Mouse (Mus musculus) right cerebral cortex, adult 18-20 months (tissue): ENCODE data around the gene Otx2.
"Not testable (repeated sequence)": the region's sequence is repeated elsewhere in the genome, so short reads cannot be mapped to it uniquely, and the experiment has no call there.

Source experiments
- DNase-seq: peaks from one replicate; pipeline ENCODE4 v3.0.0; 2022; ENCODE audit warnings: mixed read lengths

Otx2 gene

DNA sequence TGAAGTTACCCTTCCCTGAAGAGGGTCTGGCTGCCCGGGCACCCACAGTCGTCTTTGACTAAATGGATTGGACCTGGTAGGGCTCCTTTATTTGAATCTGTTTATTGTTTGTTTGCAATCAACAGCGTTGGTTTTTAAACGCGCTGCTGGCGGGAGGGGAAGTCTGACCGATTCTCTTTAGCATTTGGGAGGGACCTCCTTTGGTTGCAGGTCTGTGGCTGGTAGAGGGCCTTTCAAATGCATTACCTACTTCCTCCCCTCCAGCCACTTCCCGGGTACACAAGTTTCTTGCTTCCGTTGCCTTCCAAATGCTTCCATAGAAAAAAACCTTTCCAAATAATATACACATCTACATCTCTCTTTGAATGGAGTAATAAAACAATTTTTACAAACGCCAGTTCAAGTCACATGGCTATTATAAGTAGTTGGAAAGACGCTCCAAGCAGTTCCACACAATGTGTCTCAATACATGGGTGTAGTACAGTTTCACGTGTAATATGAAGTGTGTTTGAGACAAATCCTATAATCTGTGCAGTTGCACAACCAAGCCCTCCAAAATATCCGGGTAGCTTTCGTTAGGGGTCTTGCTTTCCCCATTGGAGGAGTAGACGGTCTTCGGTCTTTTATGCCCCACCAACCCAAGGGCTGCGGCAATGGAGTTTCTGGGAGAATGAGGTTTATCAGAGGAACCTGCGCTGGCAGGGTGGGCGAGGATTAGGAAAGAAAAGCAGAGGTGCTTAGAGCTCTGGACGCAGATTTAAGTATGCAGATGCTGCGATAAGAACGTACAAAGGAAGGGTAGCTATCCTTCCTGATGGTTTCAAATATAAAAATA, 19.7 kb downstream of the Otx2 start:
- DNase-seq = no peak

DNA sequence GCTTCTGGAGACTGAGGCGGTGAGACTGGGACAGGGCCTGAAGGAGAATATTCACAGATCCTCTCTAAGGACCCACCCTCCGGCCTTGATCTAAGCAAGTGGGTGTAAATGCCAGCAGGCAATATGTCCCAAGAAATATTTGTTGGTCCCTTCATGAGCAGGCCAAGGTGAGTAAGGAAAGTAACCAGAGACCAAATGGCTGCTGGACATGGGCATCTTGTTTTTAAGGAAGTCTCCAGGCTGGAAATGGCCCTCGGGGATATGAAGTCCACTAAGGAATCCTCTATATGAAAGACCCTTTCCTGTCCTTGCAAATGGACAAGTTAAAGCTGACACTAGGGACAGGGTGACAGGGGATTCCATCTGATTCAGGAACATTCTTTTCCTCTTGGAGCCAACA, 20.5 kb downstream of the Otx2 start:
- DNase-seq = no peak

DNA sequence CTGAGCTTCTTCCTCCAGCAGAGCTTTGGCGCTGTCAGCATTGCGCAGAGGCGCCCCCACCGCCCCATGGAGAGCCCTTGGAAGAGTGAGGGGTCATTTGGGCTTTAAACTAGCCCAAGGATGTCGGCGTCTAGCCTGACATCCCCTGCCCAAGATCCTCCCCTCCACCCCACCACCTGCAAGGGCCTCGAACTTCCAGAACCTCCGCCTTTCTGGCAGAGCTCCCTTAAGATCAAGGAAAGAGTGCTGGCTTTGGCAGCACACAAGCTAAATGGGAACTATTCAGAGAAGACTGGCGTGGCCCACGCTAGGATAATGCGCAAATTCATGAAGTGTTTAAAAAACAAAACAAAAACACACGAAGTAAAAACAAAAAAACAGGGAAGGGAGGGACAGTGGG, 21.4 kb downstream of the Otx2 start:
- DNase-seq = no peak

DNA sequence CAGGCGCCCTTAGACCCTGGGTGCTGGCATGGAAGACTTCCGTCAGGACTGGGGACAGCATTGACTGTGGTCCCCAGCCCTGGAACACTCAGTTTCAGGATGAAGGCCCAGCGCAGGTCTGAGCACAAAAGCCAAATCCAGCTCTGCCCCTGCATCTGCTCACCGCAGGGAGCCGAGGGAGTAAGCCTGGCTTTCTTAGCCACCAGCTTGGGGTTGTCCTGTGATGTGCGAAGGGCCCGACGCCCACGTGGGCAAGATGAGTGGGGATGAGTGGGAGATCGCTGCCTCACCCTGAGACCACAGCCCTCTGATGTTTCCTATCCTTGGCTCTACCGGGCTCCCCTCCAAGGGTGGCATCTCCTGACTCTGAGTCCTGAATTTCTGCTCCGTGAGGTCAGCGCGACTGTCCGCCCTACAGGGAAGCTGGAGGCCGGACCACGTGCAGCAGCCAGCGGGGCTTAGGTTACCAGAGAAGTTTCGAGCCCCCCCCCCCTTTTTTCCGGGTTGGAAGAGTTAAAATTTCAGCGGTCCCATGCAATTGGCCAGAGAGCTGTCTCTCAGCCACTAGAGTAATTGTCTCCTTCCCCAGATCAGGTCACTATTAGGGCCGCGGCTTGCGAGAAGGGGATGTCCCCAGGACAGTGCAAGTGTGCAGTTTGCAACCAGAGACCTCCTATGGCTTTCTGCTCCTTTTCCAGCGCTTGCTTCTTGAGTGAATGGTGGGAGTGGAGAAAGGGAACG, 22.0 kb downstream of the Otx2 start:
- no peak for DNase-seq

DNA sequence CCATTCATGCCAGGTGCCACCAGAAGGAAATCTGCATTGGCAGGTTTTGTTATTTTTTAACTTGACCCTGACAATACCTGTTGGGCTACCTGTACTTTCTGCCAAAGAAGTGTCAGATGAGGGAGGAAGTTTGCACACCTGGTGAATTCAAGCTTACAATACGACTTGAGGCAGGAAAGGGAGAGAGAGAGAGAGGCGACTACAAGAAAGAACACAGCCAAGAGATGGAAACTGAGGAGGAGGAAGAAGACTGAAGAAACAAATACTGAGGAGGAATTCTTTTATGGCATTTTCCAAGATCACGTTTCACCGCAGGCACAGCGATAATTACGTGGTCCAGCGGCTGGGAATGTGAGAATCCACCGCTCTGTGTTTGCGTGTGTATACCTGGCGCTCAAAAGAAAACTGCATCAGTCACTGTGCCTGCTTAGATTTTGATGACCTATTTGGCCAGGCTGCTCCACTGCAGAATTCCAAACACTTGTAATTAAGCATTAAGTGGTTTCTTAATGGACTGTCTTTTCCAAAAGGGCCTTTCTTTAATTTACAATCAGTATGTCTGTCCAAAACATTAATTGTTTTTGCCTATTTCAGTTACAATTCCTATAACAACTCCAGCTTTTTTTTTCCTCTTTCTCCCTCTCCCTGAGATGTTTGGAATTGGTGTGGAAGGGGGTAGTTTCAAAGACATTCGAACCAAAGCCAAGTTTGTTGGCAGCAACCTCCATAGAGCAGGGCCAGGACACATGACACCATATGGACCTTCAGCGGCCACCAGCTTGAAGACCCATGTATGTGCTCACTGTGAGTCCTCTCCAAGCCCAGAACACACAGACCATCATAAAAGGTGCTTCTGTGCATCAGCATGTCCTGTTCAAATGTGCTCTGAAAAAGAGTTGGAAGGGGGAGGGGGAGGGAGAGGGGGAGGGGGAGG, 31.9 kb downstream of the Otx2 start:
- DNase-seq = no peak

DNA sequence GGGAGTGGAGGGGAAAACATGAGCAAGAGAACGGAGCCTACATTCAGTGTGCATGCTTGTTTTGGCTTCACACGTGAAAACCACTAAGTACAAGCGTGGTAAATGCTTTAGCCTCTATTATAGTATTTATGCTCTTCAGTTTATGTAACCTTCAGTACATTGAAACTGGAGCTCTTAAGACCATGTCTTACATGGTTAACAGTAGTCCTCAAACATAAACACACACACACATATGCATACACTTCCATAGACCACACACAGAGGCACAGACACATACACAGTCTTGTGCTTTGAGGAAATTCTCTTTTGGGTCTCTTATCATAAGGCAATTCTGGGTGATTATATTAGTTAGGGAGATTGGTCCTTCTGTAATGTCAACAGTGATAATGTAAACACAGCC, 40.5 kb downstream of the Otx2 start:
- no peak for DNase-seq

DNA sequence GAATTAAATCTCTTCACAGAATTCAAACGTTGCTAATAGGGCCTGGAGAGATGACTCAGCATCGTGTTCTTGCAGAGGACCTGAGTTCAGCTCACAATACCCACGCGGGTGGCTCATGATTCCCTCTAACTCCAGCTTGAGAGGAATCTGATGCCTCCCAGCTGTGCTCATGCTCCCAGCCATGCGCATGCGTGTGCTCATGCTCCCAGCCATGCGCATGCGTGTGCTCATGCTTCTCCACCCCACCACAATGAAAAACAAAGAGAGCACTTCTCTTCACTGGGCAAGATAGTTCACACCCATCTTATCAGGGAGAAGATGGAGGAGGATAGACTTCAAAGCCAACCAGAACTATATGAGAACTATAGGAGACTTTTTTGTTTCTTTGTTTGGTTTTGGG, 41.3 kb downstream of the Otx2 start:
- DNase-seq = no peak

DNA sequence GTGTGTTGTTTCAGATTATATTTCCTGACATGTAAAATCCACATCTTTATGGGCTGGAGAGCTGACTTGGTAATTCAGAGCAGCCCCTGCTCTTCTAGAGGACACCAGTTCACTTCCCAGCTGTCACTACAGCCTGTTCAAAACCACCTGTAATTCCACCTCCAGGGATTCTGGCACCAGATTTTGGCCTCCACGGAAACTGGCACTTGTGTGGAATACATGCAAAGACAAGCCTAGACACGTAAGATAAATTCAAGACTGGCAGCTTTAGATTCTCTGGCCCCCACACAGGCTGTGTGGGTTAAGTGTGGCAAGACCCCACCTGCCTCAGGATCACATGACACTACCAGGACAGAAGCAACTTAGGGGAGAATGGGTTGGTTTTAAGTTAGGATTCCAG, 42.1 kb downstream of the Otx2 start:
- no peak for DNase-seq

DNA sequence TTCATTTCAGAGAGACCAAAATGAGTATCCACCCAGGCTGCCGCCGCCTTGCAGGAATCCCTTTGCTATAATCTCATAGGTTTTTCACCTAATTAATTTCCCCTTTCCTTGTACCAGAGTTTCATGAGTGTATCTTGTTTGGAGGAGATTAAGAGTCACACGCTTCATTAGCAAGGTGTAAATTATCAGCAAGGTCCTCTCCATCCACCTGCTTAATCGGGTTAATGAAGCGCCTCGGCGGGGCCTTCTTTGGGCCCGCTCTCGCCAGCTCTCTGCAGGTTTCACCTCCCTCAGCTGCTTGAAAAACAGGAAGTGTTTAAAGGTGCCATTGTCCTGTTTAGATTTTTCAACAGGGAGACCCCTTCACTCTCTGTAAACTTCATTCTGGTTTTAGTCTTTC, 44.2 kb downstream of the Otx2 start:
- no peak for DNase-seq

DNA sequence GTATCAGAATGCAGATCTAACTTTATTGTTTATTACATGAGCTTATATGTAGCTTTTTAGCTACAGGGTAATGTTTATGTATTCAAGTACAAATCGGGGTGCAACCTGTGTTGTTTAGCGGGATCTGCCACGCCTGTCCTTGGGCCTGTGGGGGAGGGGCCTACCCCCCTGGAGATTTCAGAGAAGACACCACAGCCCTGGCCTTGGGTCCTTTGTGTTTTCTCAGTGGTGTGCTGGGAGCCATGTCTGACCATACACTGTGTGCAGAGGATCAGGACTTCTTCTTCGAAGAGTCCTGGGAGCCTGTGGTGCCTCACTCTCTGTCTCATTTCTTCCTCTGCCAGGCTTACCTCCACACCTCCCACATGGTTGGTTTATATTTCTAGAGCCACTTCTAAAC, 47.3 kb downstream of the Otx2 start:
- DNase-seq = no peak

DNA sequence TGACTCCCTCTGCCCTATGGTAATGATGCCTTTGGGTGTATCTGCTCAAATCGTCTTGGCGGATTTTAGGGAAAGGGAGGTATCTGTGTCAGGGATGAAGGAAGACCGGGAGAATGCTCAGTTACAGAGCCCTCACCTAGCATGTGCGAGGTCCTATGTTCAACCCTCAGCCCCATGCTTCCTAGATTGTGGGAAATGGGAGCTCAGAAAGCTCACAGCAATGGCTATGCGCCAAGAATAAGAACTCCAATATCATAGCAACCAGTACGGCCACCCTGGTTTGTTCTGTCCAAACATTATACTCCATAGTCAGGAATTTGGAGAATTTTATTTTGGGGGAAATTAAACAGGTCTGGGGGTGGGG, 48.3 kb downstream of the Otx2 start:
- no peak for DNase-seq

DNA sequence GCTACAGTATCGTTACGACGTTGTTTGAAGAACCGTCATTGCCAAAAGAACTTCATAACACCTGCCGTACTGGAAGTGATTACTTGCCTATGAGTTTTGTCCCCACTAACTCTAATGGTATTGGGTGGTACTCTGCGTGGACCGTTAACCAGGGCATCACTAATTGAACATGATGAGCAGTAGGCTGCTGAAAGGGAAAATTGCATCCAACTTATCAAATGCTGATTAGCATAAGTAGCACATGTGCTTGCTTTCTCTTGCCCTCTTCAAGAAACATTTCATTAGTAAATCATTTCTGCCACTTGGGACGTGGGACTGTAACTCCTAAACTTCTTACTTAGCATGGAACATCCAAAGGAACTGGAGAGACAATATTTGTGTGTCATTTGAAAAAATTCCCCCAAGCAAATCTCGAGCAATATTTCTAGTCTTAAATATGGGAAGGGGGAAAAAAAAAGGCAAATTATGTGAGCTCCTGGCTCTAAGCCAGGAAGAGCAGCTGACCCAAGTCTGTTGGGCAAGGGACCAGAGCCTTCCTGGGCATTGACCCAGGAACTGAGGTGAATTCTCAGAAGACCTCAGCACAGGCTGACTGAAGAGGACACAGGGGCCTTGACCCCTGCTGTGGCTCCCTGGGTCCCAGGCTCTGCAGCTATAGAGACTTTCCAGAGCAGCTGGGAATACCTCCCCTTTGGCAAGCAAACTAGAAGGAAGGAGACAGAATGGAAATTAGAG, 48.9 kb downstream of the Otx2 start:
- no peak for DNase-seq

DNA sequence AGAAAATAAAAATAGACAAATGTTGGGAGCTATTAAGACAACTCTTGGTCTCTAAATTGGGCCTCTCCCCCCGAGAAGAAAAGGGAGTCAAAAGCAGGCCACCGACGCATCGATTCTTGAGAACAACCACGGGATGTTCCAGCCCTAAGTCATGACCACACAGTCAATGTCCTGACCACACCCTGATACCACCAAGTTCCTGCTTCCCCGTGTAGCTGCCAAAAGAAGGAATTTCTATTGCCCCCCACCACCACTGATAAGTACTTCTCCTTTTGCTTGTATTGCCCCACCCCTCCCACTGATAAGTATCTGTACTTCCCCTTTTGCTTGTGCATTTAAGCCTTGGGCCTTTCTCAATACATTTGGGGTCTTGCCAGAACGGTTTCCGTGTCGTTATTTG, 50.9 kb downstream of the Otx2 start:
- DNase-seq = not testable (repeated sequence)

DNA sequence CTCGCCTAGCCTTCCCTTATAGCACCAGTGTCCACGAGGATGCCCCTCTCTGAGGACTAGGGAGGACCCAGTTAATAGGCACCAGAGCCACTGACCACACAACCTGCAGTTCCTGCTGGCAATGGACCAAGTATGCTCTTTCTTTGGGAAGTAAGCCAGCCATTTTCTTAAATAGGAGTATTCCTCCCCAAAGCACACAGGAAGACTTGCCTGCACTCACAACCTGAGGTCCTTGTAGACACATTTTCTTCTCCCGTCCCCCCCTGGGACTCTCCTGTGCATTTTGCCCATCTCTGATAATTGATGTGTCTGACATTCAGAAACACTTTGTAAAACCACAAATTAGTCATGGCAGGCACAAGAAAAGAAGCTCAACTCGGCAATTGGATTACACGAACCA, 57.3 kb downstream of the Otx2 start:
- no peak for DNase-seq

DNA sequence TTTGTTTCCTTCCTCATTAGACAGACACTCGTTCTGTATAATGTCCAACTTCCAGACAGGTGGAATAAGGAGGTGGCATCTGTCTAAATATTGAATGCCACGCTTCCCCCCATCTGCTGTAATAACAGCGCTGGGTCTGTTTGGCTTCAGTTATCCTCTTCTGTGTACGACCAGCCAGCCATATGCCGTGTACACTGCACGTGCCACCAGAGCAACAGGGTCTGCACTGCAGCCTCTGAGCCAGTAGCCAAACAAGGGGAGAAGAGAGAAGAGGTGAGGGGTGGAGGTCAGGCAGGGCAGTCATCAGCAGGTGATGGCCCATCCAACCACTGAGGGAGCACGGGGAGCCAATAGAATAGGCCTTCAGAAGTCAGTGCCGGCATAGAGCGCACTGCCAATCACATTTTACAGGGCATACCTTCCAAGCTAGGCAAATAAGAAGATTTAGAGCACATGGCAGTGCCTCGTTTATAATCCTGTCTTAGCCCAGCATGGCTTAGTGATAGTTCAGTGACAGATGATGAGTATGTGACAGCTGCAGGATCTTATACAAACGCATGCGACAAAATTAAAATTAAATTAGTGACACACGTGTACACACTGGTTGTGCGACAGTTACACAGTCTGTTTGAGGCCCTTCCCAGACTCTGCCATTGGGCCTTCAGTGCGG, 64.8 kb downstream of the Otx2 start:
- no peak for DNase-seq
